Mouse (Mus musculus) kidney, postnatal 25 days (tissue): ENCODE measurements around the gene Ddx23.

ENCODE experiments used
- DNase-seq, 2 experiments: peaks; one replicate each; pipeline ENCODE4 v3.0.0; 2021; ENCODE audit warnings: mixed read lengths in 2 of 2

Ddx23 gene

GRCm38 (mm10) chr15:98674284-98674993 is 11.7 kb upstream of the Ddx23 start:
- DNase-seq = no peak

- DNase-seq = no peak
Measured at GRCm38 (mm10) chr15:98673732-98674131, 11.0 kb upstream of the Ddx23 start.

- no peak for DNase-seq
Measured at GRCm38 (mm10) chr15:98672592-98672991, 9.9 kb upstream of the Ddx23 start.

GRCm38 (mm10) chr15:98664042-98664907 is 1.6 kb upstream of the Ddx23 start:
- no peak for DNase-seq

DNA sequence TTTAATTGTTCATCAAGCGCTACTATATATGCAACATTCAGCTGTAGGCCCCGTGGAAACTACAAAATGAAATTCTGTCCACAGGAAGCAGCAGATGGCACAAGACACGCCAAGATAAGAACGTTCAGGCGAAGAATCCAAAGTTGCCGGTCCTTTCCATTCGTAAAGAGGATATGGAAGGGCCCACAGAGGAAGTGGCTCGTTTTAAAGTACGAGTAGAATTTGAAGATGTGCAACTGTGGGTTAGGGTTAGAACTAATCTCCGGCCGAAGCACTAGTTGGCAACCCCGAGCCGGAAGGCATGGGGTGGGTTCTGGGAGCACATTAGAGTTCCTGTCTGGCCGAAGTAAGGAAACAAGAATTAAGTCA is 512 bp downstream of the Ddx23 start:
- DNase-seq = no peak

DNA sequence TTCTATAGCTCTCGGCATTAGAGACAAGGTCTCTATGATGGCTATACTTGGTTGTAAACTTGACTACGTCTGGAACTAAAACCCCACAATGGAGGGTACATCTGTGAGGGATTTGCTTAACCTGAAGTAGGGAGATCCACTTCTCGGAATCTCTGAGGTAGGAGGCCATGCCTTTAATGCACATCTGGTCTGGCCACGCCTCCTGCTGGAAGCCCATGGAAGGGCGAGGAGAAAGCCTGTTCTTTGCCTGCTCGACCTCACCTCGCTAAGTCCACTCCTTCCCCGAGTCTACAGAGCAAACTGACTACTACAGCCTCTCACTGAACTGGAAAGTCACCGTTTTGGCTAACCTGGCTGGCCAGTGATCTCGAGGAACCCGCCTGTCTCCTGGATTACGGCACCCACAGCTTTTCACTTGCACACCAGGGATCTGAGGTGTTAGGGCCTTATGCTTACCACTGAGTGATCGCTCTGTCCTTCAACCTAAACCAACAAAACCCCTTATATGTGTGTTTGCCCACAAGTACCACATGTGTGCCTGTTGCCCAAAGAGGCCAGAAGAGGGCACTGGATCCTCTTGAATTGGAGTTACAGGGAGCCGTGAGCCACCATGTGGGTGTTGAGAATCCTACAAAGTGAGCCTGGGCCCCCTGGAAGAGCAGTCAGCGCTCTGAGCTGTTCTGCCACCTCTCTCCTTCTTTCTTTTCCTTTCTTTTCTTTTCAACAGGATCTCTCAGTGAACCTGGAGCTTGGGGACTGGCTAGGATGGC is 5.5 kb downstream of the Ddx23 start:
- no peak for DNase-seq

- DNase-seq = no peak
Measured at GRCm38 (mm10) chr15:98652174-98652573, 10.5 kb downstream of the Ddx23 start.

GRCm38 (mm10) chr15:98651431-98651830 is 11.3 kb downstream of the Ddx23 start:
- no peak for DNase-seq

DNA sequence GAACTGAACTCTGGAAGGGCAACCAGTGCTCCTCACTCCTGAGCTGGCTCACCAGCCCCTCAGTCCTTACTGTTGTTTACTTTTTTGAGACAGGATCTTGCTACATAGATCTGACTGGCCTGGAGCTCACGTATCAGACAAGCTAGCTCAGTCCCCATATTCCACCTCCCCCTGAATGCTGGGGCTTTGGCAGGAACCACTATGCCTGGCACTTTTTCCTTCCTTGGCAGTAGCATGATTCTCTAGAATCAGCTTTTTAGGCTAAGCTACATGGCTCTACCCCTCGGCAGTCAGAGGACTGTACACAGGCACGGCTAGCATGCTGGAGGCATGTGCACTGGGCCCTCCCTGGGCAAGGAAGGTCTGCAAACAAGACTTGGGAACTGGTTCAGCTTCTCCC is 14.6 kb downstream of the Ddx23 start:
- no peak for DNase-seq

GRCm38 (mm10) chr15:98647308-98647707 is 15.4 kb downstream of the Ddx23 start:
- no peak for DNase-seq

GRCm38 (mm10) chr15:98646737-98647136 is 16.0 kb downstream of the Ddx23 start:
- no peak for DNase-seq

DNA sequence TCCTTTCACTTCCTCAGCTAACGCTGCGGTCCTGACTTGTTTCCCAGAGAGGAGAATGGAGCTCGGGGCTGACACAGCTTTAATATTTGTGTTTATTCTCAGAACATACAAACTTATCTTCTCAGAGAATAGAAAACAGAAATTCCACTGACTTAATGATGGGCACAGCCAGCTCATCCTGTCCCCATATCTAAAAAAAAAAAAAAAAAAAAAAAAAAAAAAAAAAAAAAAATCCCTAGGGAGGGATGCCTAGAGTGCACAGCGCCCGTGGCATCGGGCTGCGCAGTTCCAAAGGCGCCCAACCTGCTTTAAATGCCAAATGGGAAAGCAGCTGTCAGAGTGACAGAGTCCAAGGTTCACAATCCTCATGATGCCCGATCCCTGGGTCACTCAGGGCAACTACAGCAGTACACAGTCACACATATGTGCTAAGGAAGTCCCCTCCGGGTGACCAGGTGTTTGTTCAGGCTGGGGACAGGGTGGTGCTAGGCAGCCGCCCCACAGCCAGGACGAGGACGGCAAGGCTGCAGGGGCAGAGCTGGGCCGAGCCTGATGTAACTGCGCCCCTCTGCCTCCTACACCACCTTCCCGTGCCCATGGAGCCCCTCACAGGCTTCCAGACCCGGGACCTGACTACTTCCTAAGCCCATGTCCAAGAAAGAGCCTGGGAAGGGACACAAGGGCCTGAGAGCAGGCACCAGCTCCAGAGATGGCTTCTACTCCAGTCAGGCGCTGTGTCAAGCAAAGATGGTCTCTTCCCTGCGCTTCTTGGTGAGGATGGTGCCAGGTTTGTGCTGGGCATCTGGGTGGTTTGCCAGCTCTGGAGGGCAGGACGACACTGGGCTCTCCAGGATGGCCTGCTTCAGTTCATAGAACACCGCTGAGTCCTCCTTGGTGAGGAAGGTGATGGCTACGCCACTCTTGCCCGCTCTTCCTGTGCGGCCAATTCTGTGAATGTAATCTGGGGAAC is 17.4 kb downstream of the Ddx23 start:
- peak; percentile 38 to 67 for DNase-seq

GRCm38 (mm10) chr15:98644406-98644805 is 18.3 kb downstream of the Ddx23 start:
- DNase-seq = no peak

DNA sequence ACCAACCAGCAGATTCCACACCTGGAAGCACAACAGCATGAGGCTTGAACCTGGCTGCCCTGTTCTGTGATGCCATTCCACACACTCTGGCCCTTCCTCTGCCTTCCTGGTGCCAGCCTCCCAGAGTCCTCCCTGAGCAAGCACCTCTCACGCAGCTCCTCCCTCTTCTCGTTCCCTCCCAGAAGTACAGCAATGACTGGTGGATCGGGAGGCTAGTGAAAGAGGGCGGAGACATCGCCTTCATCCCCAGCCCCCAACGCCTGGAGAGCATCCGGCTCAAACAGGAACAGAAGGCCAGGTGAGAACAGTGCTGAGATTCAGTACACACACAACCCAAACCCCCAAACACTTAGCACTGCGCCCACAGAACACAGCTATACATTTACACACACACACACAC is 22.5 kb downstream of the Ddx23 start:
- peak; percentile 50 to 83 for DNase-seq

DNA sequence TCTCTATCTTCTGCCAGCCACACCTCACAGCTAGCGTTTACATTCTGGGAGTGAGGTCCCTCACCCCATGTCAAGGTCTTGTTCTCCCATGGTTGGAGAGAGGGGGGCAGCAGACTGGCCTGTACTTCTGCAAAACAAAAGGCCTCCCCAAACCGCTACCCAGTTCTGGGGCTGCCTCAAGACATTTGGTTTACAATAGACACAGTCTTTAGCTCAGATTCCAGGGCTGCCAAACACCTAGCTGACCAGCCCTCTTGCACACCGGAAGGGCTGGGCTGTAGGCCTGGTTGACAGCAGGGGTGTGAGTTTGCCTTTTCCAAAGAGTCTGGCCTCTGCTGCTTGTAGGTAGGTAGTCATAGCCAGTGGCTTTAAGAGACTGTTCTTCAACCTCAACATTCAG is 25.5 kb downstream of the Ddx23 start:
- no peak for DNase-seq

DNA sequence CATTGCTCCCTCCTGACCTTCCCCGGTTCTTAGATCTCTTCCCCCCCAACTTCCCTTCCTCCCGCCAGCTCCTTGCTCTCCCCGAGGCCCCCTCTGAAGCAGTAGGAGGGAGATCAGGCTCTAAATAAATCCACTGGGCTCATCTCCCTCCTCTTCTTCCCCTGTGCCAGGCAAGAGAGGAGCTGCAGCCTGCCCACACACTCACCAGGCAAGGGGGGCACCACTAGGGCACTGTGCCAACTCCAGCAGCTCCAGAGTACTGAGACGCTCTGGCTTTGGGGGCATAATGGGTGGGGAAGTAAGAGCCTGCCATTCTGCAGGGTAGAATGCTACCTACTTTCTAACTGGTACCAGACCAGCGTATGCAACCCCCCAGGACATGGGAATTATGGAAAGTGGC is 26.2 kb downstream of the Ddx23 start:
- DNase-seq = no peak

DNA sequence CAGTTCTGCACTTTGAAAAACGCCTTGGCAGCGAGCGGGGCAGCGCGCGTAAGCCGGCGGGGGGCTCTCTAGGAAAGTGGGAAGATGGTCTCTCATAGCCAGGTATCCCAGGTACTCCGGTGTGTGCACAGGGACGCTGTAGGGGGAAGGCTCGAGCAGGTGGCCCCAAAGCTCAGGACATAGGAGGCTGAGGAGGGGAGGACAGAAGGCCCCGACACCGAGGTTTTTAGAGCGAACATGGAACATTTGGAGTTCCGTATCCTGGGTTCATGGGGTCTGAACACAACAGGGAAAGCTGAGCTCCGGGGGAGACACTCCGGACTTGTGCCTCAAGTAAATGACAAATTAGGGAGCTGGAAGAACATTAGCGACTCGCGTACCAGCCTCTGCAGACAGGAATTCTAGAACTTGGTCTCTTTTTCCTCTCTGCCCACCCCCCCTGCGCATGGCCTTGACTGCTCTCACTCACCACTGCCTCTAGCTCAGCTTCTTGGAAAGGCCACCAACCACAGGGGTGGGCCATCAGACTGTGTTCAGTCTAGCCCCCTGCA is 27.3 kb downstream of the Ddx23 start:
- no peak for DNase-seq

DNA sequence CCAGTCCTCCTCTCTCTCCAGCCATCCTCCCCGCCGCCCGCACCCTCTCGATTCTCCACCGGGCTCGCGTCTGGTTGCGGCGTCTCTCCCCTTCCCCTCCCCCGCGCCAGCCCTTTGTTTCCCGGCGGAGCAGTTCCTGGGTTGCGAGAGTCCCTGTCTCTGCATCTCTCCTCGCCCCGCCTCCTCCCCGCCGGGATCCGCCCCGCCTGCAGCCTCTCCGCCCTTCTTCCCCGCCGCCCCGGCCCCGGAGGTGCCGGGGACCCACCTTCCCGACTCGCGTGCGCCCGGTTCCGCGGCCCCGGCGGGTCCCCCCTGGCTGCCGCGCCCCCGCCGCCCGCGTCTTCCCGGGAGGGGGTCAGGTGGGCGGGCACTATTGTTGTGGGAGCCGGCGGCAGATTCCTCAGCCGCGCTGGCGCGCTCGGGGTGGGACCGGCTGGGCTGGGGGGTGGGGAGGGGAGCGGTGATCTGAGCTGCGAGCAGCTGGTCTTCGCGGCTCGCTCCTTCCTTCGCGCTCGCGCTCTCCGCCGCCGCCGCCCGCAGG is 28.1 kb downstream of the Ddx23 start:
- DNase-seq = peak; percentile 82 to 88

DNA sequence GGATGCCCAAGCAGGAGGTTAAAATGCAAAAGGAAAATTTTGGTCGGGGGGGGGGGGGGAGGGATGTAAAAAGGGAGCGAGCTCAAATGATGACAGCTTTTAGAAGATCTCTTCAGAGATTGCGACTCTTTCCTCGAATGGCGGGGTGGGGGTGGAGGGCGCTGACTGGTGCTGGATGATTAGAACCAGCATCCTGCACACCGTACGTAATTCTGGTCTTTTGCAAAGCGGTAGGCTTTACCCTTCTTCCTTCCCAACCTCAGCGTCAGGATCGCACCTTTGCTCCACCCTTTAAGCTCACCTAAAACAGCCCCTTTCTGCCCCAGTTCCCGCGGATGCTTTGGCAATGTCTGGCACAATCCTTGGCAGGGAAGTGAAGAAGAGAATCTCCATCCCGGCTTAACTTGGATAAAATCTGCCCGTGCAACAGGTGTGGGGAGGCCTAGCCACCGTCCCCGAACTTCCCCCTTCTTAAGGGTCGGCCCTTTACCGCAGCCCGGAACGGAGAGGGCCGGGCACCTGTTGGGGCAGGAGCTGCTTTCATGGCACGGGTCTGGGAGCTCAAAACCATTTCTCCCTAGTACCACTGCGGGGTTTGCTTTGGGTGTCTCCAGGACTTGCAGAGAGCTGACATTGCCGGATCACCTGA is 28.7 kb downstream of the Ddx23 start:
- DNase-seq = no peak

DNA sequence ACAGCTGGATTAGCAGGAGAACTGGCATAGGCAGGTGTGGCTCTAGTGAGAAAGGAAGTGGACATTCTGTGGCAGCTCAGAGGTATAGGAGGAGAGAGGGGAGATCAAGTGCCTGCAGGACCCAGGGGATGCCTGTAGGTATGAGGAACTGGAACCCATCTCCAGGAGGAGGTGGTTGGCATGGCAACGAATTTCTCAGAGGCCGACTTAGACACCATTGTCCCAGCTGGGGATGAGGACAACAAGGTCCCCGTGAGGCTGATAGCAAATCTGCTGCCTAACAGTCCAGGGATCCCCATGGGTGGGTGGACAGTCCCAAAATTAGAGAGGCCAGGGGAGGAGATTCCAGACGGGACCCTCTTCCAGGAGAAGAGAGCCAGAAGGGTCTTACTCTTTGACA is 29.8 kb downstream of the Ddx23 start:
- DNase-seq = no peak

DNA sequence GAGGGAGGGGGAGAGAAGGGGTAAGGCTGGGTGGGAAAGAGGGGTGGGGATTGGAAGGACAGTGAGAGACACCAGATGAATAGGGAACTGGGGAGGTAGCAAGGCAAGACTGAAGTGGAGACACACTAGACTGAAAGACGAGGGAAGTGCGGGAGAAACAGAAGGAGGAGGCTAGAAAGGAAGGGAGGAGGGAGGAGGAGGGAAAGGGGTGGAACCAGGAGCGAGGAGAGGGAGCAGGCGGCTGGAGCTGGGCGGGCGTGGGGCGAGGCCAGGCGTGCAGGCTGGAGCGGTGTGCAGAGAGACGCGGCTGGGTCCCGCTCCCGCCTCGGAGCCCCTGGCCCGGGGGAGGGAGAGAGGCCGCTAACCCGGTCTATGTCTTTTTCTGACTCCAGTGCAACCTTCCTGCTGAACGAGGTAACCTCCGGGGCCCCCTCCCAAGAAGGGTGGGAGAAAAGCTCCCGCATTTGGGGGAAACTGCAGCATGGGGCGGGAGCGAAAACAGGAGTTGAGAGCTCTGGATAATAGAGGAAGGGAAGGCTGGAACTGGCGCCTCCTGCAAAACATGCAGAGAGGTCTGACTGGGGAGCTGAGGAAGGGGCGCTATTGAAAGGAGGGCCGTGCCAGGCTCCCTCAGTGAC is 30.5 kb downstream of the Ddx23 start:
- peak; percentile 73 to 87 for DNase-seq
